Comparison of ENCODE assay signal across 10 mouse cellular contexts in genomic region chr7:131899356-131899755, GRCm38 (mm10).
DNase-seq lines count a peak whose midpoint lies in the region; ATAC-seq and TF ChIP-seq lines count a peak whose summit lies in the region.
"Had no signal": no experiment of that assay in that cellular context is flagged by ENCODE, and none has a peak within 500 bp of the region (broad histone marks: within the 10 kb centered on the region; RNA-seq: fewer than 3 reads in every experiment).

No protein-coding gene starts in this region.

- H3K36me3 ChIP-seq in kidney, postnatal 0 days (ENCODE audit: insufficient read depth, low read length): no peaks in the 10 kb centered on the region
- H3K36me3 ChIP-seq in liver, postnatal 0 days (replicated peaks; ENCODE audit: insufficient read depth, low read length): no peaks in the 10 kb centered on the region
- H3K36me3 ChIP-seq: neural tube, embryonic 12.5 days had no signal

- no peak for ATAC-seq in kidney, postnatal 0 days (replicated peaks; ENCODE audit: low FRiP score, low read depth)
- ATAC-seq in liver, postnatal 0 days: no peak
- ATAC-seq in erythroblast, adult 5-6 weeks (replicated peaks; ENCODE audit: low FRiP score, poor library complexity, severe bottlenecking): no peak

- DNase-seq in urinary bladder, adult 18-20 months (ENCODE audit: low spot score in 2 of 2): peak; percentile 25 to 29
- no peak for DNase-seq in urinary bladder, adult 2 months (ENCODE audit: low spot score)
- peak; percentile 44 for DNase-seq in cerebellum, adult 11-12 months
- peak; percentile 75 to 93 for DNase-seq in frontal cortex, adult 2 months (ENCODE audit: extremely low spot score in 1 of 2, low spot score in 1 of 2)
- peak; percentile 91 for DNase-seq in kidney, postnatal 0 days (ENCODE audit: low spot score)
- peak; percentile 30 for DNase-seq in liver, postnatal 0 days
- DNase-seq in right cerebral cortex, adult 2 months (ENCODE audit: low spot score in 2 of 2): peak; percentile 85 to 88

- H3K9me3 ChIP-seq in kidney, postnatal 0 days (replicated peaks; ENCODE audit: low read length): peaks cover 5% of the 10 kb centered on the region; the same call in 1 of the 2 replicates
- no peaks in the 10 kb centered on the region for H3K9me3 ChIP-seq in liver, postnatal 0 days (ENCODE audit: low read length)

- WGBS in kidney, postnatal 0 days: 1% methylated on average over 2 of the region's 2 CpGs
- WGBS in liver, postnatal 0 days (ENCODE audit: insufficient replicate concordance): 7% methylated on average over 2 of the region's 2 CpGs

- peak; percentile 80 for TF ChIP-seq CTCF in kidney, postnatal 0 days (IDR thresholded peaks at IDR 0.05; ENCODE audit: low read depth)
- TF ChIP-seq CTCF in liver, postnatal 0 days (IDR thresholded peaks at IDR 0.05; ENCODE audit: low read depth): peak; percentile 57

- no peak overlapping the region for H3K4me2 ChIP-seq in kidney, postnatal 0 days (ENCODE audit: low read length)
- H3K4me2 ChIP-seq in liver, postnatal 0 days (ENCODE audit: low read depth, low read length): no peak overlapping the region
- H3K4me2 ChIP-seq: neural tube, embryonic 12.5 days had no signal

- H3K4me1 ChIP-seq in kidney, postnatal 0 days (replicated peaks; ENCODE audit: insufficient read depth, low read length): no peaks in the 10 kb centered on the region
- H3K4me1 ChIP-seq in liver, postnatal 0 days (ENCODE audit: insufficient read depth): no peaks in the 10 kb centered on the region
- H3K4me1 ChIP-seq: neural tube, embryonic 12.5 days had no signal

- no peak overlapping the region for H3K4me3 ChIP-seq in kidney, postnatal 0 days (replicated peaks; ENCODE audit: low read depth, low read length)
- no peak overlapping the region for H3K4me3 ChIP-seq in liver, postnatal 0 days (ENCODE audit: low read depth, low read length)
- H3K4me3 ChIP-seq: erythroblast, embryonic 14.5 days; neural tube, embryonic 12.5 days had no signal

- no peak overlapping the region for H3K9ac ChIP-seq in kidney, postnatal 0 days (ENCODE audit: low read depth, low read length)
- H3K9ac ChIP-seq in liver, postnatal 0 days (replicated peaks): no peak overlapping the region
- H3K9ac ChIP-seq: neural tube, embryonic 12.5 days had no signal

- H3K27ac ChIP-seq in kidney, postnatal 0 days: no peak overlapping the region
- H3K27ac ChIP-seq in liver, postnatal 0 days (ENCODE audit: low read depth): no peak overlapping the region
- H3K27ac ChIP-seq: neural tube, embryonic 12.5 days had no signal

- no peaks in the 10 kb centered on the region for H3K27me3 ChIP-seq in kidney, postnatal 0 days (ENCODE audit: insufficient read depth, low read length)
- no peaks in the 10 kb centered on the region for H3K27me3 ChIP-seq in liver, postnatal 0 days (ENCODE audit: insufficient read depth, low read length)
- H3K27me3 ChIP-seq: neural tube, embryonic 12.5 days had no signal

- TF ChIP-seq EP300 in liver, postnatal 0 days (IDR thresholded peaks at IDR 0.05; ENCODE audit: low read depth): no peak
